Mouse (Mus musculus) adrenal gland, postnatal 36 days (tissue): ENCODE measurements around the gene Cog1. TPM values are rescaled to one million over a fixed set of nuclear protein-coding genes. Genes with fewer than 3 reads are reported as not detected.

Source experiments
- DNase-seq, 2 experiments: peaks; one replicate each; pipeline ENCODE4 v3.0.0; 2021; ENCODE audit warnings: mixed read lengths in 1 of 2
- total RNA-seq, 2 experiments: library from RNA; stranded (reverse); gene quantifications; 2 replicates each; pipeline ENCODE4 v1.2.3; 2021

Gene Cog1
- total RNA-seq, 2 experiments from 2014 or later = 35.4 to 39.5 TPM

DNA sequence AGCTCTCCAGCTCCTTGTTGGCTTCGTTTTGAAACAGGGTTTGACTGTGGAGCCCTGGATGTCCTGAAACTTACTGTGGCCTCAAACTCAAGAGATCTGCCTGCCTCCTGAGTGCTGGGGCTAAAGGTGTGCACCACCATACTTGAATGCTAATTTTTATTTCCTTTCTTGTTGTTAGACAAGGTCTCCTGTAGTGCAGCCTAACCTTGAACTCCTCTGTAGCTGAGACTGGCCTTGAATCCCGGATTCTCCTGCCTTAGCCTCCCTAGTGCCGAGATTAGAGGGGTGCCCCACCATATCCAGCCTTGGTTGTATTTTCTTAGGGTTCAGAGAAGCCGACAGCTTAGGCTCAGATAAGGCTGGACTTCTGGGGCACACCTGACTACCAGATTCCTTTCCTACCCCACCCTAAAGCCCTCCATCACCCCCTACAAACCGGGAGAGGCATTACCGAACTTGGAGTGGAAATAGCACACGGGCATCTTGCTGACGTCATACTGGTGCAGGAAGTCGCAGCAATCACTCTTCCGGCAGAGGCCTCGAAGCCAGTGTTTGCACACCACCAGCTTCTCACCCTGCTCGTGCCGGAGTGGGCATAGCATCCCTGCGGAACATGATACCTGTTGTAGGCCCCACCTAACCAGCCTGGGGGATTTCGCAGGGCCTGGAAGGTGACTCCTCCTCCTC, 57.1 kb downstream of the Cog1 start:
- DNase-seq = no peak

DNA sequence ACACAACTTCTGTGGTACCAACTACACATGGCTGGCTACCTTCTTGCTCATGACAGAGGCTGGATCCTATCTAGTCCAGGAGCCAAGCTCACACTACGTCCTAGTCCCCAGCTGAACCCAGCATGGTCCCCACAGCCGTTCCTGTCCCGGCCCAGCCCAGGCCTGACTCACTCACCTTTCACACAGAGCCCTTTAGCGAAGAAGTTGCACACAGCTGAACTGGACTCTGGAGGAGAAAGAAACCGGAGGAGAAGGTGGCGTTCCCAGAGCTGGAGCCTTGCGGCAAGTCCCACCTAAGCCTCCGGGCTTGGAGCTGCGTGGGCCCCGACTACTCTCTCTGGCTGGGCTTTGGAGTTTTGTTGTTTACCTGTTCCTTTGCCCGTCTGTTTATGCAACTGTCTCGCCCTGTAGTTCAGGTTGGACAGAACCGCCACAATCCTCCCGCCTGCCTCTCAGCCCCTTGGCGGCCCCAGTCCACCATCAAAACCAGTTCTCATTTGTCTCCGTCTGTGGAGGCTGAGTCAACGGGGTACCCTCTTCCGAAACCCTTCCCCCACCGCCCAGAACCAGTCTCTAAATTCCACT, 59.8 kb downstream of the Cog1 start:
- DNase-seq = no peak

DNA sequence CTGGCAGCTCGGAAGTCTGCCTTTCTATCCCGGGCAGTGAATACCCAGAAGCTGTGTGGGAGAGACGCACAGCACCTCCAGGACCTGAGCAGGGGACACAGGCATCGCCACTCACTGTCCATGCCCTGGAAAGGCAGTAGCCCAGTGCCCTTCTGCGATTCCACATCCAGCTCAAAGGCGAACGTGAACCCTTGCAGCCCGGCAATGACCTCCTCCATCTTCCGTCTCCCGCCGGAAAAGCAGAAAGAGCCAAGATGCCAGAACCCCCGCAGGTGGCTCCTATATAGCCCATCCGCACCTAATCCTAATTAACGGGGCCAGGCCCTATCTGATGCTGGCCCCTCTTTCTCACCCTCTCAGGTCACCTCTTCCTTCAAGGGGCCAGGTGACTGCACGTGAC, 60.3 kb downstream of the Cog1 start:
- DNase-seq = no peak

DNA sequence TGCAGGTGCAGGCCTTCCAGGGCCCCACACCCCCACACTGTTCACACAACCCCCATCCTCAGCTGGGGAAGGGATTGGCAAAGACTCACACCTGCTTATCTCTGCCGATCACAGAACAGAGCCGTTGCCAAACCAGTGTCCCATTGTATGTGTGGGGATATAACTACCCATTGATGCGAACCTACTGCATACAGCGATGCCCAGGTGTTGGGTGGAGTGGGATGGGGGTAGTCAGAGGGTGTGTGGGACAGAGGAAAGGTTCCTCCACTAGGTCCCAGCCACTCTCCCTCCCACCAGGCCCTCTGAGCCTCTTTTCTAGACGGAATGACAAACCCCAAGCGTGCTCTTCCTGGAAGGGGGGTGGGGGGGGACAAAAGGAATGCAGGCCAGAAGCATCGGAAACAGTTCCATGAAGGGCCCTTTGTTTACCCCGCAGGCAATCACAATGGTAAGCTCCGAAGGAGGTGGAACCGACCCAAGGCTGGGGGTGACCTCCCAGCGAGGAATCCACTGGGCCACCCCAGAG, 60.8 kb downstream of the Cog1 start, which contains the start of gene Cpsf4l:
Cpsf4l (minus strand) TSS at position 287 of the 526 bp plus-strand sequence.
- DNase-seq = no peak

DNA sequence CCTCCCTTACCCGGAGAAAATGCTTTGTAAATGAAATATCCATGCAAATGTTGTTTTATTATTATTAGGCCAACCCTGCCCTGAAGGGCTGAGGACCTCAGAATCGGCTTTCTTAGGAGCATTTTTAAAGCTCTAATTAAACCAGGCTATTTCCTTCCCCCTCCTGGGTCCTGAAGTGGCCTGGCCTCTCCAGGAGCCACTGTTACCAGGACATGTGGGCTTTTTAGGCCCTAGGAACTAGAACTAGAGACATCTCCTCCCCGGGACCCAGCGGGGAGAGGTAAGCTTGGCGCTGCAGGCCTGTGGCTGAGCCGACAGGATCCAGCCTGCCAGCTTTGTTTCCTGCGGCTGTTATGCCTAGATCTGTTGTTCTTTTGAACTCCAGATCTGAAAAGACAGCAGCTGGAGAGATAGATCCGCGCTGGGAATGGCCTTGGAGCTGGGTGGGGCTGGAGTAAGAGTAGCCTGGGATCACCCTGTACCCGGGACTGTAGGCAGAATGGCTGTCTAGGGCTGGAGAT, 61.3 kb downstream of the Cog1 start:
- DNase-seq = peak in 1 of 2 experiments; percentile 38

DNA sequence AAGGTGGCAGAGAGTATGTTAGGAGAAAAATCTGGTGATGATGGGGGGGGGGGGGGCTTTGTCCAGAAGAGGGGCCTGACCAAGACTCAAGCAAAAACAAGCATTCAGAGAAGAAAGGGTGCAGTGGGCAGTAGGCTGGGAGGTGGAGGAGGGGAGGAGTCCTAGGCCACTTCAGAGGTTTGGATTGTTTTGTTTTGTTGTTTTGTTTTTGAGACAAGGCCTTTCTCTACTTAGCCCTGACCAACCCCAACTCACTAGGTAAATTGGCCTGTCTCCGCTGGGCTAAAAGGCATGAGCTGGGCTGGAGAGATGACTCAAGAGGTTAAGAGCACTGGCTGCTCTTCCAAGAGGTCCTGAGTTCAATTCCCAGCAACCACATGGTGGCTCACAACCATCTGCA, 62.1 kb downstream of the Cog1 start:
- DNase-seq = no peak

DNA sequence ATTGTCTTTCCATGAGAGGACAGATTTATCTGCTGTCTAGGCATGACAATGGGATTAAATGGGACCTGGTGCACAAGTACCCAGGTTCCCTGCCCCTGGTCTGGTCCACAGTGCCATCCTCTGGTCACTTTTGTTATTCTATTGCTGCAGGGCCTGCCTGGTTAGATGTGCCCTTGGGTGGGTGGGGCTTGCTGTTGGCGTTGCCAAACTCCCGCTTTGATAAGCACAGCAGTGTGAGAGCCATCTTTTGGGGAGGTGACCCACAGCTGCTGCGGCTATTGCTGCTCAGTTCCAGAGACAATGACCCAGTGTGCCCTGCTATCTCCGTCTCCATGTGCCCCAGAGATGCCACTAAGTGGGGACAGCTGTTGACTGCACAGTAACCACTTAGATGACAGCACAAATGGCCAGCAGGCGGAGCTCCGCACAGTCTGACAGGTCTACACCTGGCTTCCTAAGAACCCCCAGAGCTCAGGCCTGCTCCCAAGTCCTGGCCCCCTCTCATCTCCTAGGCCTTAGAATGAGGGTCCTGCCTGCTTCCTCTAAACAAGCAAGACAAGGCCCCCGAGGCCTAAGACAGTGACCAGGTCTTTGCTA, 66.2 kb downstream of the Cog1 start:
- peak; percentile 71 to 75 for DNase-seq

DNA sequence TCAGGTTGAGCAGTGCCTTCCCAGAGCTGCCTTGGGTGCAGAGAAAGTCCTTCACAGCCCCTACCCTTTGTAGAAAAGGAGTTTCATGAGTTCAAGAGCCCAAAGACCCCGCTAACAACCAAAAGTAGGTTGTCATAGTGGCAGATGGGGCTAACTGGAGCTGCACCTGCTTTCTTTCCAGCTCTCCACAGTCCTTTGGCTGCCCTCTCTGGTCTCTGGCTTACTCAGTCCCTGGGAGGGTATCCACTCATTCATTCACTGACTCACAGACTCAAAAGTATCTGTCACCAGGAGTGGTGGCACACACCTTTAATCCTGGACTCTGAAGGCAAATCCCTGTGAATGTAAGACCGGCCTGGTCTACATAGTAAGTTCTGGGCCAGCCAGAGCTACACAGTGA, 67.2 kb downstream of the Cog1 start:
- DNase-seq = no peak

Other genes with a start within 250 kb of the Cog1 start
- gene Sstr2, start 29.8 kb upstream of the Cog1 start, total RNA-seq = 1 to 10 TPM; 1.6 to 3.9 TPM
- 10 to 100 TPM; 27.4 to 27.7 TPM for gene Slc39a11, start 910 bp downstream of the Cog1 start, total RNA-seq
- 10 to 100 TPM; 32.0 to 39.7 TPM for gene Fam104a, start 35.0 kb downstream of the Cog1 start, total RNA-seq
- gene D11Wsu47e, start 35.2 kb downstream of the Cog1 start, total RNA-seq = 10 to 100 TPM; 13.4 to 18.7 TPM
- under 1 TPM; 0.23 to 0.76 TPM for gene Cpsf4l, start 60.8 kb downstream of the Cog1 start, total RNA-seq
- 100 to 1,000 TPM; 128 to 136 TPM for gene Cdc42ep4, start 102.7 kb downstream of the Cog1 start, total RNA-seq